Mouse (Mus musculus): Measurements from ENCODE around the gene A830005F24Rik.

DNA sequence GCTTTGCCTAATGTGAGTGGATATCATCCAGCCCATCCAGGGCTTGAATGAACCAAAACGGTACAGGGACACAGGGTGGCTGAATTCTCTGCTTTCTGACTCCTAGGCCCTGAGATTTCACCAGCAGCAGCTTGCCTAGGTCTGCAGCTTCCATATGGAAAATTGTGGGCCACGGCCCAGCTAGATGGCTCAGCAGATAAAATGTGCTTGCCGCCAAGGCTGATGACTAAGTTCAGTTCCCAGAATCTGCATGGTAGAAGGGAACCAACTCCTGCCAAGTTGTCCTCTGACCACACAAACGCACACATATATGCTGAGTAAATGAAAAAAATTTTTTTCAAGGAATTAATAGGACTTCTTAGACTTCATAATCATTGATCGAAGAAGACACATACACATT, 34.9 kb downstream of the A830005F24Rik start:
- TF ChIP-seq GATA1 (IDR thresholded peaks at IDR 0.05; ENCODE audit: borderline replicate concordance, low read length) (no peak), FLI1 (IDR thresholded peaks at IDR 0.05; ENCODE audit: low read length) (no peak)

All from megakaryocyte, embryonic 14.5 days (primary cell).